In genomic region chr4:151178970-151179378, GRCm38 (mm10) we compare ENCODE assay signal across 8 mouse cellular contexts.
DNase-seq lines count a peak whose midpoint lies in the region; ATAC-seq and TF ChIP-seq lines count a peak whose summit lies in the region.

No protein-coding gene starts in this region.

- no peak overlapping the region for H3K4me2 ChIP-seq in heart, embryonic 15.5 days
- no peak overlapping the region for H3K4me2 ChIP-seq in heart, embryonic 12.5 days
- no peak overlapping the region for H3K4me2 ChIP-seq in heart, postnatal 0 days (ENCODE audit: low read depth, low read length)

- H3K27me3 ChIP-seq in heart, embryonic 15.5 days, result peaks cover 7% of the 10 kb centered on the region; the same call in 1 of the 2 replicates
- peaks cover 31% of the 10 kb centered on the region for H3K27me3 ChIP-seq in heart, embryonic 12.5 days (replicated peaks)
- H3K27me3 ChIP-seq in heart, postnatal 0 days (ENCODE audit: control insufficient read depth, insufficient read depth, low read length), result no peaks in the 10 kb centered on the region
- no peaks in the 10 kb centered on the region for H3K27me3 ChIP-seq in thymus, adult 2 months (ENCODE audit: control insufficient read depth, insufficient read depth, low read length)

- ATAC-seq in heart, embryonic 15.5 days (replicated peaks; ENCODE audit: insufficient number of reproducible peaks, insufficient read depth, low FRiP score, low read depth), result peak; percentile 29; the same call in 1 of the 2 replicates
- no peak for ATAC-seq in heart, embryonic 12.5 days (ENCODE audit: insufficient number of reproducible peaks, low FRiP score)
- ATAC-seq in heart, postnatal 0 days (ENCODE audit: insufficient read depth, low read depth), result peak; percentile 49; the same call in 1 of the 2 replicates

- no peak for TF ChIP-seq POLR2A in thymus, adult 2 months (IDR thresholded peaks at IDR 0.05; ENCODE audit: control insufficient read depth, extremely low read depth, insufficient read depth, low read length, poor library complexity)

- peaks cover 29% of the 10 kb centered on the region for H3K4me1 ChIP-seq in heart, embryonic 15.5 days (replicated peaks)
- H3K4me1 ChIP-seq in heart, embryonic 12.5 days (replicated peaks), result peaks cover 24% of the 10 kb centered on the region
- H3K4me1 ChIP-seq in heart, postnatal 0 days (ENCODE audit: control insufficient read depth, insufficient read depth), result peaks cover 25% of the 10 kb centered on the region
- H3K4me1 ChIP-seq in thymus, adult 2 months (replicated peaks; ENCODE audit: control insufficient read depth, insufficient read depth, low read length), result no peaks in the 10 kb centered on the region

- TF ChIP-seq CTCF in heart, postnatal 0 days (IDR thresholded peaks at IDR 0.05; ENCODE audit: low read depth), result no peak
- no peak for TF ChIP-seq CTCF in thymus, adult 2 months (IDR thresholded peaks at IDR 0.05; ENCODE audit: borderline replicate concordance, control insufficient read depth, extremely low read depth, insufficient read depth, low read length, poor library complexity)

- H3K36me3 ChIP-seq in heart, embryonic 15.5 days, result no peaks in the 10 kb centered on the region
- no peaks in the 10 kb centered on the region for H3K36me3 ChIP-seq in heart, embryonic 12.5 days
- no peaks in the 10 kb centered on the region for H3K36me3 ChIP-seq in heart, postnatal 0 days (replicated peaks; ENCODE audit: control insufficient read depth, insufficient read depth, low read length)
- H3K36me3 ChIP-seq in thymus, adult 2 months (ENCODE audit: control insufficient read depth, insufficient read depth, low read length), result no peaks in the 10 kb centered on the region

- WGBS in heart, embryonic 15.5 days, result 33% methylated on average over 8 of the region's 8 CpGs
- 49% methylated on average over 8 of the region's 8 CpGs for WGBS in heart, embryonic 12.5 days
- WGBS in heart, postnatal 0 days, result 27% methylated on average over 8 of the region's 8 CpGs
- 79% methylated on average over 8 of the region's 8 CpGs for WGBS in thymus, adult 2 months

- peak overlapping the region; percentile 41 for H3K27ac ChIP-seq in heart, embryonic 15.5 days
- H3K27ac ChIP-seq in heart, embryonic 12.5 days (ENCODE audit: poor library complexity, severe bottlenecking), result no peak overlapping the region
- no peak overlapping the region for H3K27ac ChIP-seq in heart, postnatal 0 days (ENCODE audit: low read depth)
- H3K27ac ChIP-seq in thymus, adult 2 months (ENCODE audit: control insufficient read depth, insufficient read depth, low read length), result no peak overlapping the region

- no peaks in the 10 kb centered on the region for H3K9me3 ChIP-seq in heart, embryonic 15.5 days (replicated peaks)
- no peaks in the 10 kb centered on the region for H3K9me3 ChIP-seq in heart, embryonic 12.5 days (replicated peaks)
- H3K9me3 ChIP-seq in heart, postnatal 0 days (replicated peaks; ENCODE audit: control insufficient read depth, low read length), result no peaks in the 10 kb centered on the region

- H3K9ac ChIP-seq in heart, embryonic 15.5 days, result no peak overlapping the region
- no peak overlapping the region for H3K9ac ChIP-seq in heart, embryonic 12.5 days
- H3K9ac ChIP-seq in heart, postnatal 0 days (replicated peaks; ENCODE audit: low read depth, low read length), result no peak overlapping the region

- DNase-seq in heart, postnatal 0 days (ENCODE audit: low spot score), result peak; percentile 17
- peak; percentile 62 to 83 for DNase-seq in left cerebral cortex, adult 9 months (ENCODE audit: low spot score in 2 of 2)
- peak; percentile 83 to 85 for DNase-seq in right cerebral cortex, adult 2 months (ENCODE audit: low spot score in 2 of 2)
- DNase-seq in B cell, adult 2 months, result no peak
- no peak for DNase-seq in thymus, adult 2 months
- DNase-seq in kidney, postnatal 14 days, result no peak

- no peak overlapping the region for H3K4me3 ChIP-seq in heart, embryonic 15.5 days
- H3K4me3 ChIP-seq in heart, embryonic 12.5 days, result no peak overlapping the region
- no peak overlapping the region for H3K4me3 ChIP-seq in heart, postnatal 0 days (ENCODE audit: low read depth, low read length)
- no peak overlapping the region for H3K4me3 ChIP-seq in thymus, adult 2 months (ENCODE audit: control insufficient read depth, insufficient read depth, low read length)

- TF ChIP-seq EP300 in heart, postnatal 0 days (IDR thresholded peaks at IDR 0.05; ENCODE audit: low read depth), result no peak

Comparison
In these comparisons a context has a peak if more than half of its experiments do, and no peak if none do; other contexts are left out.
1. DNase-seq: peak in heart, postnatal 0 days (single experiment), left cerebral cortex, adult 9 months (2 of 2) and right cerebral cortex, adult 2 months (2 of 2); none in B cell, adult 2 months (0 of 2), thymus, adult 2 months (single experiment) and kidney, postnatal 14 days (single experiment).